Mouse (Mus musculus) MEL (cell line): ENCODE measurements around the gene Prcc.

Source experiments
- BHLHE40 ChIP-seq: IDR thresholded peaks from 2 replicates; pipeline ENCODE4 v1.6.1; 2012; ENCODE audit warnings: low read depth, mild to moderate bottlenecking, inconsistent platforms, low read length, improper control_type of control experiment, borderline replicate concordance
- CTCF ChIP-seq, 3 experiments: IDR thresholded peaks in 2 of 3; conservative IDR thresholded peaks in 1 of 3; 2 replicates each; pipeline ENCODE4 v1.5.1; 2011 to 2012; ENCODE audit warnings: low read length in 3 of 3, low read depth in 2 of 3, mild to moderate bottlenecking in 2 of 3, improper control_type of control experiment in 1 of 3, inconsistent platforms in 1 of 3, mixed read lengths in 1 of 3, moderate library complexity in 1 of 3; ENCODE audit not compliant: control insufficient read depth in 1 of 3, insufficient read depth in 1 of 3, poor library complexity in 1 of 3, severe bottlenecking in 1 of 3
- RAD21 ChIP-seq: IDR thresholded peaks from 2 replicates; pipeline ENCODE4 v1.6.1; 2011; ENCODE audit warnings: mild to moderate bottlenecking, low read depth, low read length, improper control_type of control experiment
- ZC3H11A ChIP-seq: IDR thresholded peaks from 2 replicates; pipeline ENCODE4 v1.6.1; 2012; ENCODE audit warnings: low read depth, mild to moderate bottlenecking, inconsistent platforms, low read length, improper control_type of control experiment
- ZKSCAN1 ChIP-seq: IDR thresholded peaks from 2 replicates; pipeline ENCODE4 v1.6.1; 2012; ENCODE audit warnings: low read depth, mild to moderate bottlenecking, inconsistent platforms, low read length, improper control_type of control experiment, moderate library complexity

DNA sequence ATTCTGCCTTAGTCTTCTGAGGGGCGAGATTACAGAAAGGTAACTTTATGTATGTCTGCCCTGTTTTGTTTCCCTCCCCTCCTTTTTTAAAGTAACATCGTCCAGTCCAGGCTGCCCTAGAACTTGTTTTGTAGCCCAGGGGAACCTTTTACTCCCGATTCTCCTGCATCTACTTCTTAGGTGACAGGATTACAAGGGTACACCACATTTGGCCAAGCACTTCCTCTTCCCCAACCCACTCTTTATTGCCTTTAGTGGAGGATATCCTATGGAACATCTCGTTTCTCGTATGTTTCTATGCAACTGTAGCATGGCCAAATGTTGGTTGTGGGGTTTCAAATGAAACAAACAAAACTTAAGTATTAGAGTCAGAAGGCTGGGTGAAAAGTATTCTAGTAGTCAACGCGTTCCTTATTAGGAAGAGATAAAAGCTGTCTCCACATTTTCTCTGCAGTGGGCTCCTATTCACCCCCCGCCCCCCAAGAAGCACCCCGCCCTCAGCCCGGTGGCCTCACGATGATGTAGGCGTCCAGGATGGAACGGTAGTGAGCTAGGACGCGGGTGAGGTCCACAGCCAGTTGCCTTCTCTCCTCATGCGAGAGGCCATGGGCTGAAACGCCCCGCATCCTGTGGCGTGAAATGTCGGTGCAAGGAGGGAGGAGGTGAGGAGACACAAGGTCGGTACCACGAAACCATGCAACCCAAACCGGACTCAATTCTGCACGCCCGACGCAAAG, 44.1 kb upstream of the Prcc start:
- TF ChIP-seq CTCF (IDR thresholded peaks at IDR 0.05 in 2 of 3, conservative IDR thresholded peaks at IDR 0.05 in 1 of 3; ENCODE audit: control insufficient read depth in 1 of 3, insufficient read depth in 1 of 3, low read depth in 2 of 3, low read length in 3 of 3, poor library complexity in 1 of 3, severe bottlenecking in 1 of 3), result no peak
- no peak for TF ChIP-seq BHLHE40
- TF ChIP-seq ZC3H11A, result no peak
- TF ChIP-seq RAD21, result no peak
- no peak for TF ChIP-seq ZKSCAN1
